Mouse (Mus musculus): Measurements from ENCODE around the gene Kcnj6.

GRCm38 (mm10) chr16:94995542-94996131 is 1.9 kb downstream of the Kcnj6 start:
- TF ChIP-seq MAFK (IDR thresholded peaks at IDR 0.05; ENCODE audit: insufficient read depth, low read depth, low read length) (no peak), HCFC1 (IDR thresholded peaks at IDR 0.05; ENCODE audit: borderline replicate concordance, insufficient read depth, low read length) (no peak)

Measured in ES-E14 (cell line).